Mouse (Mus musculus): ENCODE results near the gene Tenm2.

DNA sequence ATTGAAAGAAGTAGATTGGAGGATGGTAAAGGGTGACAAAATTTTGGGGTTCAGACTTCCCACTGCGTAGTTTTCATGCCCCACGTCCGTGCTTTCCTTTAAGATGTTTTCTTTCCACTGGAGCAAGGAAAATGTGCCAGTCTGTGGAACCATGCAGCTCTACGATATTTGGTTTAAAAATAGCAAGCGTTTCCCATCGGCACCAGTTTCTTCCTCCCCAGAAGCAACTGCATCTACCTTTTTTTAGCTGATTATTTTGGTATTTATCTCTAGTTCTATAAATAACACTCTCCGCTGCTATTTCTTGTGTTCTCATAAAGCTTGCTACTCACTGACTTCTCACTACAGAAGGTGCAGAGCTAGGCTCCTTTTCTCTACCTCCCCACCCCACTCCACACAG lies 864.0 kb downstream of the Tenm2 start:
- TF ChIP-seq GATA1 (IDR thresholded peaks at IDR 0.05; ENCODE audit: borderline replicate concordance, low read length) (no peak), FLI1 (IDR thresholded peaks at IDR 0.05; ENCODE audit: low read length) (no peak)
